Mouse (Mus musculus) brain, embryonic 14.5 days (tissue): ENCODE measurements around the gene Taok3. TPM values are rescaled to one million over a fixed set of nuclear protein-coding genes. Genes with fewer than 3 reads are reported as not detected.
A peak's percentile ranks its signal among the peaks of the same experiment; 100 is the strongest.

ENCODE experiments used
- DNase-seq: peaks from one replicate; pipeline ENCODE4 v3.0.0-alpha.2; 2011; ENCODE audit warnings: low read depth
- CTCF ChIP-seq: fragments of 200-500 bp; IDR thresholded peaks from 2 replicates; pipeline ENCODE4 v1.5.1; 2012; ENCODE audit warnings: inconsistent platforms, mild to moderate bottlenecking, moderate library complexity, borderline replicate concordance; ENCODE audit not compliant: insufficient read depth, insufficient read length; ENCODE audit errors: extremely low read depth
- POLR2A ChIP-seq: fragments of 200-500 bp; IDR thresholded peaks from 2 replicates; pipeline ENCODE4 v1.6.1; 2012; ENCODE audit warnings: mild to moderate bottlenecking, inconsistent platforms, borderline replicate concordance; ENCODE audit not compliant: poor library complexity, insufficient read depth, insufficient read length, severe bottlenecking; ENCODE audit errors: extremely low read depth
- polyA plus RNA-seq: library from polyadenylated mRNA; depleted of rRNA; stranded (reverse); fragments of >200 nt; gene quantifications from 2 replicates; pipeline ENCODE4 v1.2.3, GENCODE M21; 2012; rRNA removed

Taok3 gene
- polyA plus RNA-seq = 24.1 and 41.3 TPM in 2 replicates

DNA sequence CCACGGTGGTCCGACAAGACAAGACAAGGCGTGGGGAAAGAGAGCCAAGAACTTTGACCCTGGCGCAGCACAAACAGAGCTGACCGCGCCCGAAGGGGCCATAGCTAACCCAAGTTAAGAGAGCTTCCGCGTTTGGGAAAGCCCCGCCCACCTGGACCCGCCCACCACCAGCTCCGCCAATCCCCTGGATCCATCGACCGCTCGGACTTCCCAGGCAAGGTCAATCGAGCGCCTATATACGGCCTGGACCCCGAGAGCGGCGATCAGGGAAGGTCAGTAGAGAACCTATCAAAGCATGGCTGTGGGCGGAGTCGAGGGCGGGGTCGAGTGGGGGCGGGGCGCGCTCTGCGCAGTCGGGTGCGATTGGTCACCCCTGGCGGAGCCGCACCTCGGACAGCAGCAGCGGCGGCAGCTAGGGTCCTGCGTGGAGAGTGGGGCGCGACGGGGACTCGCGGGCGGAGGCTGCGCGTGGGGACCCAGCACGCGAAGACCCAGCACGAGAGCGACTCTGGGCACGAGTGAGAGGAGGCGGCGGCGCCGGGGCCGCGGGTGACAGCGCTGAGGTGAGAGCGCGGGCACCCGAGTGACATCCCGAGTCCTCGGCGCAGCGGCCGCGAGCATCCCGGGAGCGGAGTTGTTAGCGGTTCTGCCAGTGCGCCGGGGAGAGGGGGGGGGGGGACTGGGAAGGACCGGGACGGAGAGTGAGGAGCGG, at the start of gene Taok3:
Gene Taok3, plus strand, starts transcription at position 353 of the 712 bp plus-strand sequence.
- no peak for TF ChIP-seq CTCF
- TF ChIP-seq POLR2A = peak; percentile 45; the same call in 1 of the 2 replicates
- DNase-seq = peak; percentile 100

DNA sequence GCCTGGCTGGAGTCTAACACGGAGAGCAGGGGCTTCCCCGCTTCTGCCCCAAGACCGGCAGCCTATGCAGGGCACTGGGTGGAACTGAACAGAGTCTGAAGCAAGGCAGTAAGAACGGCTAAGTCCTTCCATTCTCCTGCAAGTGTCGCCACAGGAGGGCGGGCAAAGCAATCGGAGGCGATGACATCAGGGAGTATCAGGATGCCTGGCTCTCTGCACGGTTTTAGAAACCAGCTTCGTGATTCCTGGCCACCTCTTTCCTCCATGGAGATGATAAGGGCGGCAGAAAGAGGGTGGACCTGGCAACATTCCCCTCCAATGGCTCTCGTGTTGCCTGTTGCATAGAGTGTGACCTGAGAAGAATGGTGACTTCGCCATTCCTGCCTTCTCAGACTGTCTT, 32.2 kb upstream of the Taok3 start:
- peak; percentile 57 for DNase-seq
- no peak for TF ChIP-seq POLR2A
- TF ChIP-seq CTCF = peak; percentile 17; the same call in 1 of the 2 replicates

DNA sequence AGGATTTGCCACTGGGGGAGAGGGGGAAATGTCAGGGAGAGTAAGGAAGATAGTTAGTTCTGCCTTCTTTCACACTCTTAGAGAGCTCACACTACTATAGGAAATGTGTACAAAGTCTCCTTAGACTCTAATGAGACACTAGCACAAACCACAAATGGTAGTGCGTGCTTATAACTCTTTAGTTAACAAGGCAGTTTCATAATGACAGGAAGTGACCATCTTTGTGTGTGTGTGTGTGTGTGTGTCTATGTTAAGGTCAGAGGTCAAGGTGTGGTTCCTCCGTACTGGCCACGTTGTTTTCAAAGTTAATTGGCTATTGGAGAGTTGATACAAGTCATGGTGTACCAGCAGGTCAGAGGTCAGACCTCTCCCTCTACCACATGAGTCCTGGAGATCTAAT, 30.8 kb upstream of the Taok3 start:
- TF ChIP-seq POLR2A = no peak
- TF ChIP-seq CTCF = no peak
- DNase-seq = no peak

DNA sequence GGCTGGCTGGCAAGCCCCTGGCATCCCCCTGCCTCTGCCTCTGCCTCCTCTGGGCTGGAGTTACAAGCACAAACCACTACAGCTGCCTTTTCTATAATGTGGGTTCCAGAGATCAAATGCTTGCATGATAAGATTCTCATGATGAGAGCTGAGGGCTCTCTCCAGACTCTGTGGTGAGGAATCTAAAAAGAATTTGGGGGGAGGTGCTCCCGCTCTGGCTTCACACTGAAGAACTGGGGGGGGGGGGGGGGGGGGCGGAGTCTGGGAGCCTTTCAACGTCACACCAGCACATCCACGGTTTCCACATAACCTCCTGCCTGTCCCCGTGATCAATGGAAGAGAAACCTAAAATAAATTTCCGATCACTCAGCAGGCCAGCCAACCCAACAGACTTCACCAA, 30.1 kb upstream of the Taok3 start:
- no peak for DNase-seq
- TF ChIP-seq CTCF (no peak), POLR2A (no peak)

DNA sequence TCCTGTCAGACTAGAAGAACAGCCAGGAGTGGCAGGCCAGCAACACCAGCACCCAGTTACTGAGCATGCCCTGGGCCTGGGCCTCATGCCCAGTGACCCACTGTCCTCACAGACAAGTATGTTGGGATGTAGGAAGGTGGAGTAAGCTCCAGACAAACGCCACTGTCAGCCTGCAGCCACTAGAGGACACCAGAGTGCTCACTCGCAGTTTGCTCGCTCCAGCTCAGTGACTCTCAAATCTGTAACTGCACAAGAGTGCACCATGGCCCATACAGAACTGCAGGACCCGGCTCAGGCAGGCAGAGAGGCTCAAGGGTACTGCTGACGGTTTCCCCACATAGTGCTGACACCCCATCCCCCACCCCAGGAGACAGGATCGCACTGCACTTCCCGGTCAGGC, 25.5 kb upstream of the Taok3 start:
- TF ChIP-seq CTCF (peak; percentile 81), POLR2A (no peak)
- DNase-seq = peak; percentile 53

DNA sequence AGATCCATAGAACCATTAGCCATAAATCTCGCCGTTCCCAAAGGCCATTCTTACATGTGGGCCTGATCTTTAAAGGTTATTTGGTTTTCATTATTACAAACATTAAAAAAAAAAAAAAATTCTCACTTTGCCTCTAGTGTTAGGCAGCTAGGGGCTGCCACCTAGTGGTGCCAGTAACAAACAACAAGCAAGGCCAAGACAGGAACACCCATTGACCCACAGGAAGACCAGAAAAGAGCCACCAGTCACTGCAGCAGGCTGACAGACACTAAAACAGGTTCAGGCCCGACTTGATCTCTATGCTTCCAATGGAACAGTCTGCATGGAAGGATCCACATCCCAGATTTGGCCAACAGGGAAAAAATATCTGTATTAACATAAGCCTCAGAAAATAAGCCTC, 23.2 kb upstream of the Taok3 start:
- no peak for TF ChIP-seq POLR2A
- TF ChIP-seq CTCF = peak; percentile 76
- DNase-seq = peak; percentile 75

DNA sequence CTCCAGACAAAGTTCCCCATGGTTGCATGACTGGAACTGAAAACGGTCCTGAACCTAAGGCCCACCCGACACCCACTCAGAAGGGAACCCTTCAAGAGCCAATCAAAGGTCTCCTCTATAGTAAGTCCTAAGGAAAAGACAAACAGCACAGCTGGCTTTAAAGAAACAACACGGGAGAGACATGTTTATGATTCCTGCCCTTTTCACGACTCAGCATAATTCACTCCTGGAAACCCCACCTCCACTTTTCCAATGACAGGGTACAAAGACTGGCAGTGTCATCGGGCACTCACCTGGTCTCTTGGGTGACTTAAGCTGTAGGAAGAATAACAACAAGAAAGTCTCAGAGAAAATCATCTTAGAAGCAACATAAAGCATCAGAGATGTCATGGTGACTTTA, 20.9 kb upstream of the Taok3 start:
- no peak for TF ChIP-seq CTCF
- TF ChIP-seq POLR2A = no peak
- no peak for DNase-seq

DNA sequence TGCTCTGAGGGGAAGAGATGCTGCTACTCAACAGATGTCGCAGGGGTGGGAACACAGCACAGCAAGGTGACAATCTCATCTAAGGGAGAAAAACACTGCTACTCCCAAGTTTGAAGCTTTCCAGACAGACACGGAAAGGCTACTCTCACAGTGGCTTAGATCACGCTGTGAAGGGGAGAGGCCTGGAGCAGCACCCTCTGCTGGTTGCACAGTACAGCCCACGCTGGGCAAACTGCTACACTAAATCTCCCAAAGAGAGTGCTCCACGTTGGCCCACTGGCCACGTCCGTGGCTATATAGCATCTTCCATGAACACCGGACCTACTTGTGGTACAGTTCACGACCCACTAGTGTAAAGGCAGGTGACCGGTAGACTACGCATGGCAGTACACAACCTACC, 20.2 kb upstream of the Taok3 start:
- no peak for DNase-seq
- no peak for TF ChIP-seq POLR2A
- TF ChIP-seq CTCF = peak; percentile 19; the same call in 1 of the 2 replicates

DNA sequence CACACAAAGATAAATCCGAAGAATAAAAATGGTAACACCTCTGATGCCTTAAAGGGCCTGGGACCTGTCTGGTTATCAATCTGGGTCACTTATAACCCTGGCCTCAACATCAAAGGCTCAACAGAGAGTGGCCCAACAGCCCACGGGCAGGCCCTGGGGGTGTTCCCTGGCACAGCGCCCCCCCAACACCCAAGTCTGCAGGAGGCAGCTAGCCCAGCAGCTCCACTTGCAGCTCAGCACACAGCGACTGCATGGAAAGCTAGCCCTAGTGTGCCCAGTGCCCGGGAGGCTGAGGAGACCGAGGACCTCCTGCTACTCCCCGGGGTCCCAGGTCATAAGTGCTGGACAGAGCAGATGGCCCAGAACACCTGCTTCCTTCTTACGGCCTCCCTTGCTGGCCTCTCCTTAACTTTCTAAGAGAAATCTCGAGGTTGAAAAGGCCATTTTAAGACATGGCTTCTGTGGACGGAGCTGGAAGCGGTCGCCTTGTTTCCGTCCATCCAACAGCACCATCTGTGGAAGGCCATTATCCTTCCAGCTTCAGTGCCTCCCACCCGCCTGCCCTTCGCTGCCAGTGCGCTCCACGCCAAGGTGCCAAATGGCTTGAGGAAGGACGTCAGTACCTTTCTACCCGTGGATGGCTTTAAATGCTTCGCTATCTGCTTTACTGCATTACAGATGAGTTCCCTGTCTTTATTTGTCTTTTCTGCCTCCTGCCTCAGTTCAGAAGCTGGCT, 16.6 kb upstream of the Taok3 start:
- DNase-seq = no peak
- no peak for TF ChIP-seq POLR2A
- TF ChIP-seq CTCF = no peak

DNA sequence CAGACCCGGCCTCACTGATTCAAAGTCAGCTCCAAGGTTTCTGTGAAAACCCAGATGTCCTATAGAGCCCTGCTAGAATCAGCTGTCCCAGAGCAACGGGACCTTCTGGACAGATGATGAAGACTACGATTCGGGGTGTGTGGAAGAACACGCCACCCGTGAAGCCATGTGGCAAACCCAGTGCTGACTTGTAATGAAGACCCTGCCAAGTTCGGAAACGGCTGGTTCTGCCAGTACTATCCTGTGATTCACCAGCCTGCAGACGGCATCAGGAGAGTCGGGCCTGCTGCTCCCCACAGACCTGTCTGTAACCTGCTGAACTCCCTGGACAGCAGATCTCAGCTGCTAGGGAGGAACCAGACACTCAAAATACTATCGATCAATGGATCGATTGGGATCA, 15.6 kb upstream of the Taok3 start:
- TF ChIP-seq POLR2A (no peak), CTCF (no peak)
- no peak for DNase-seq

DNA sequence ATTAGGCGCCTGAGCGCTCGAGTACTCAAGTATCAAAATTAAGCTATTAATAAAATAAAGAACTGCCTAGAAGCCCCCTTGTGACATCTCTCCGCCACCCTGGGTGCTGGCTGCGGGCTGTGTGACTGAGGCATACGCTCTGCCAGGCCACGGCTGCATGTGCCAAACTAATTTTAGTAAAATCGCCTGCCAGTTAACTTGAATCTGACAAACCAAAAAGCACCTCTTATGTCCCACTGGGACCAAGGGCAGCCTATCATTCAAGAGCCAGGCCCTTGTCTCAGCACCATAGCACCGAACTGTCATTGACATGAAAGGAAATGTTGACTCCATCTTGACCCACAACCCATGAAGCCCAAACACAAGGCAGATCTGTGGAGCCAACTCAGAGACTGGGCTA, 14.2 kb upstream of the Taok3 start:
- TF ChIP-seq CTCF = no peak
- no peak for TF ChIP-seq POLR2A
- no peak for DNase-seq
